Mouse (Mus musculus) ES-E14 (cell line): Measurements from ENCODE around the gene Serinc3. TPM values are rescaled to one million over a fixed set of nuclear protein-coding genes. Genes with fewer than 3 reads are reported as not detected.

Experiments
- DNase-seq: peaks from one replicate; pipeline ENCODE4 v3.0.0-alpha.2; 2013; ENCODE audit warnings: low read depth, low spot score
- H3K27ac ChIP-seq: 2 replicates; pipeline ENCODE4 v1.5.1; 2012; ENCODE audit warnings: low read depth, mild to moderate bottlenecking, low read length, moderate library complexity, mixed read lengths; ENCODE audit not compliant: poor library complexity, insufficient read depth, severe bottlenecking
- H3K36me3 ChIP-seq: 2 replicates; pipeline ENCODE4 v1.6.1; 2012; ENCODE audit warnings: mild to moderate bottlenecking, low read length, moderate library complexity, mixed read lengths; ENCODE audit not compliant: control insufficient read depth, poor library complexity, insufficient read depth, severe bottlenecking
- H3K4me1 ChIP-seq, 2 experiments: fragments of 150-350 bp in 1 of 2; sonication (generic) in 1 of 2; 2 replicates each; pipeline ENCODE4 v1.6.1; 2012; ENCODE audit warnings: low read length in 2 of 2, mild to moderate bottlenecking in 1 of 2, mixed read lengths in 1 of 2; ENCODE audit not compliant: control insufficient read depth in 2 of 2, insufficient read depth in 2 of 2, poor library complexity in 1 of 2
- H3K4me3 ChIP-seq, 2 experiments: fragments of 150-350 bp in 1 of 2; sonication (generic) in 1 of 2; 2 replicates each; pipeline ENCODE4 v1.5.1; 2012; ENCODE audit warnings: low read length in 2 of 2, low read depth in 1 of 2, mild to moderate bottlenecking in 1 of 2, mixed read lengths in 1 of 2; ENCODE audit not compliant: insufficient read depth in 1 of 2, poor library complexity in 1 of 2, severe bottlenecking in 1 of 2
- H3K9ac ChIP-seq: 2 replicates; pipeline ENCODE4 v1.6.1; 2012; ENCODE audit warnings: low read depth, mild to moderate bottlenecking, low read length, mixed read lengths; ENCODE audit not compliant: poor library complexity, insufficient read depth, severe bottlenecking
- H3K9me3 ChIP-seq: fragments of 150-350 bp; sonication (generic); 2 replicates; pipeline ENCODE4 v1.6.1; 2012; ENCODE audit warnings: low read depth, mild to moderate bottlenecking, low read length; ENCODE audit not compliant: control insufficient read depth, insufficient read depth
- CHD2 ChIP-seq: IDR thresholded peaks from 2 replicates; pipeline ENCODE4 v1.6.1; 2014; ENCODE audit warnings: mild to moderate bottlenecking, low read depth, low read length, inconsistent platforms
- HCFC1 ChIP-seq: IDR thresholded peaks from 2 replicates; pipeline ENCODE4 v1.6.1; 2012; ENCODE audit warnings: low read length, inconsistent platforms, borderline replicate concordance; ENCODE audit not compliant: insufficient read depth
- MAFK ChIP-seq: IDR thresholded peaks from 2 replicates; pipeline ENCODE4 v1.6.1; 2014; ENCODE audit warnings: mild to moderate bottlenecking, low read depth, low read length, inconsistent platforms; ENCODE audit not compliant: insufficient read depth
- ZC3H11A ChIP-seq: IDR thresholded peaks from 2 replicates; pipeline ENCODE4 v1.6.1; 2012; ENCODE audit warnings: low read depth, mild to moderate bottlenecking, inconsistent platforms, low read length, borderline replicate concordance
- ZNF384 ChIP-seq: IDR thresholded peaks from 2 replicates; pipeline ENCODE4 v1.6.1; 2012; ENCODE audit warnings: low read depth, low read length, inconsistent platforms
- in situ Hi-C, 2 experiments: fragments of 600-800 bp; cut with MboI; formaldehyde crosslinking; loops; one replicate each; pipeline ENCODE4 v1.15.1; 2025; ENCODE audit warnings: low sequenced_read_pairs in 2 of 2, inconsistent platforms in 1 of 2; ENCODE audit not compliant: unreplicated experiment in 2 of 2
- total RNA-seq: library from RNA; depleted of rRNA; stranded (reverse); fragments of 300-350 nt; gene quantifications from 2 replicates; pipeline ENCODE4 v1.2.3, GENCODE M21; 2012

Serinc3 gene
- total RNA-seq, 1 experiment = 59.3 TPM

DNA sequence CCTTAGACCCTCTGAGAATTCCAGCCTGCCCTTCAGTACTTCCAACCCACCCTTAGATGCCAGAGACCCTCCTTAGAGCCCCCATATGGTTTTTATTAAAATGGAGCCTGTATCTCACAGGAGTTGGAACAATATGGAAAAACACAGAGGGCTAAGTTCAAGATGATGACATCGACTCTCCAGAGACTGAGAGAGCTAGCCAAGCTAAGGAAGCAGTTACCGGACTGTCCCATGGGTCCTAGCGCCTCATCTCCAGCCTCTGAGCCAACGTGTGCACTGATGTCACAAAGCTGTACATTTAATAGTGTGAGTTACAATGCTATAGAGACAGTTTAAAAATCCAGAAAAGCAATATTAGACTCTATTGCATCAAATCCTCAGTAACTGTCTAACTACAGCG, 53.9 kb downstream of the Serinc3 start:
- no peaks in the 10 kb centered on the region for H3K36me3 ChIP-seq
- in situ Hi-C loops = no loop called here
- DNase-seq = no peak
- H3K4me1 ChIP-seq = peaks cover 0 to 3% of the 10 kb centered on the region in 2 experiments; a peak in 1 of 4 replicates
- H3K9me3 ChIP-seq = no peaks in the 10 kb centered on the region
- no peak overlapping the region for H3K9ac ChIP-seq
- H3K4me3 ChIP-seq = no peak overlapping the region
- TF ChIP-seq CHD2 (no peak), ZC3H11A (no peak), MAFK (no peak), HCFC1 (no peak), ZNF384 (no peak)
- H3K27ac ChIP-seq = no peak overlapping the region

DNA sequence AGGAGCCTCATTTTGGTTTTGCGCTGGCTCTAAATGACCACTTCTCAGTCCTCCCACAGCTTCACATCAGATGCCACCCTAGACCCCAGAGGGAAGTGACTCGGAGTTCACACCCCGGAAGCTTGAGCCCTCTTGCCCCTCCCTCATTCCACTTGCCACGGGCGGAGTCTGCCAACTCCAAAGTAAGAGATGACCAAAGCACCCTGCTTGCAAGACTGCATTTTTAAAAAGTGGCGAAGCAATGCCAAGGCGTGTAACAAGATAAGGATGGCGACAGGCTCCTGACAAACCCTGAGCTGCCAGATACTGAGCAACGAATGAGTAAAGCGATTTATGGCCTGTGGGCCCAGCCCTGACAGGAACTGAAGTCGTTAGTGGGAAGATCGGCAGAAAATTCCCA, 54.7 kb downstream of the Serinc3 start:
- Histone ChIP-seq H3K9me3 (no peaks in the 10 kb centered on the region), H3K9ac (no peak overlapping the region), H3K4me3 (no peak overlapping the region), H3K36me3 (no peaks in the 10 kb centered on the region), H3K4me1 (peaks cover 0 to 3% of the 10 kb centered on the region in 2 experiments; a peak in 1 of 4 replicates), H3K27ac (no peak overlapping the region)
- TF ChIP-seq MAFK = no peak
- TF ChIP-seq ZNF384 = no peak
- no peak for TF ChIP-seq CHD2
- TF ChIP-seq ZC3H11A = no peak
- no peak for TF ChIP-seq HCFC1
- in situ Hi-C loops = no loop called here
- DNase-seq = no peak

DNA sequence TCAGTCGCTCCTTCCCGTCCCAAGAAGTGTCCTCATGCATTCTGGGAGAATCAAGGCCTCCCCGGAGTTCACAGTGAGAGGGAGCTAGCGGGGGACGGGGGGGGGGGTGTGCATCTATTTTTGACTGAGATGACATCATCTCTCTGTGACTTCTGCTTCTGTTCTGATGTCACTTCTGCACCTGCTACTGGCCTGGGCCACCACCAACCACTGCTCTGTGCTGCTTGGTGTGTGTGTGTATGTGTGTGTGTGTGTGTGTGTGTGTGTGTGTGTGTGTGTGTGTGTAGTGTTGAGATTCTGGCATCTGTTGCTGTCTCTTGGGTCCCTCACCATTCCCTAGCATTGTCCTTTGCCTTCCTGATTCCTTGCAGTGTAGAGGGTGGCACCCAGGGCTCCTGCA, 57.4 kb downstream of the Serinc3 start:
- Histone ChIP-seq H3K36me3 (no peaks in the 10 kb centered on the region), H3K9me3 (no peaks in the 10 kb centered on the region), H3K9ac (no peak overlapping the region), H3K27ac (no peak overlapping the region), H3K4me1 (no peaks in the 10 kb centered on the region), H3K4me3 (no peak overlapping the region)
- in situ Hi-C loops = no loop called here
- TF ChIP-seq CHD2 (no peak), HCFC1 (no peak), MAFK (no peak), ZNF384 (no peak), ZC3H11A (no peak)
- DNase-seq = no peak

DNA sequence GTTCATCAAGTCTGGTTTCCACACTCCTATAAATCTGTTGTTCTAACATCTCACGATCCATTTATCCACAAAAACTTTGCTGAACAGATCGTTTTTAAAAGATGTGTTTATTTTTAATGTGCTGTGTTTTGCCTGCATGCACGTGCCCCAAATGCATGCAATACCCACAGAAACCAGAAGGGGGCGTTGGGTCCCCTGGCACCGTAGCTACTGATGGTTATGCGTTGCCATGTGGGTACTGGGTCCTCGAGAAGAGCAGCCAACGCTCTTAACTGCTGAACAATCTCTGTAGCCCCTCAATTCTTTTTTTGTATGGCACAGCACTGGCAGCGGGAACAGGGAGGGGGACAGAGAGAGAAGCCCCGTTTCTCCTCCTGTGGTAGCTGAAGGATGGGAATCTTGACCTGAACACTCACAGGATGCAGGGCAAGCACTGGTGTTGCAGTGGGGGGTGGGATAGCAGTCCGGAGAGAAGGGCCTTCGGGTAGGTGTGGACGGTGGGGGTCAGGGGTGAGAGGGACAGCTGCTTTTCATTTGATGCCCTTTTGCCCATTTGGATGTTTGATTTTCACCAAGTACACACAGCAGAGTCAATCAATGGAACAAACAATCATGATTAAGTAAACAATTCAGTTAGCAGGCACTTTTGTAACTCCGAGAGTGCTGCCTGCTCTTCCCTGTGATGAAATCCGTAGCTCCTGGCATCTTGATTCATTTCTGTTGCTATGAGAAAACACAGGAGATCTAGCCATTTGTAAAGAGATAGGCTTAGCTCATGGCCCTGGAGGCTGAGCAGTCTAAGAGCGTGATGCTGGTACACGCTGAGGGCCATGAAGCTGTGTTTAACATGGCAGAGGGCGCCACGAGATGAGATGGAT, 58.3 kb downstream of the Serinc3 start:
- TF ChIP-seq HCFC1 (no peak), CHD2 (no peak), ZC3H11A (no peak)
- Histone ChIP-seq H3K36me3 (no peaks in the 10 kb centered on the region), H3K4me1 (no peaks in the 10 kb centered on the region), H3K9me3 (no peaks in the 10 kb centered on the region), H3K27ac (no peak overlapping the region), H3K4me3 (no peak overlapping the region), H3K9ac (no peak overlapping the region)
- in situ Hi-C loops = no loop called here
- peak; percentile 41 for DNase-seq

DNA sequence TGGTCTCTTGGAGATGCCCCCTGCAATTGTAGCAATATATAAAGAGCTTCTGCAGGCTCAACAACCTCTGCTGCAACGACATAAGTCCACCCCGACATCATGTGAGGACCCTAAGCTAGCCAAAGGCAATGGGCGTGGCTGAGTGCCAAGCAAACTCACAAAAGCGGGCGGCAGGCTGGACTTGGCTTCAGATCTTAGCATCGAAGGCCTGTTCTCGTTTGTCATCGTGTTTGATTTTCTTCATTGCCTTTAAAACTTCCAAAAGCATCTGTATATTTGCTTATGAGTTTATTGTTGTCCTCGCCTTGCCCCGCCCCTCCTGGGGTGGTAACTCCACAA, 60.9 kb downstream of the Serinc3 start:
- no peaks in the 10 kb centered on the region for H3K36me3 ChIP-seq
- H3K9ac ChIP-seq = no peak overlapping the region
- H3K27ac ChIP-seq = no peak overlapping the region
- no peak overlapping the region for H3K4me3 ChIP-seq
- no peak for DNase-seq
- in situ Hi-C loops = no loop called here
- no peaks in the 10 kb centered on the region for H3K9me3 ChIP-seq
- H3K4me1 ChIP-seq = no peaks in the 10 kb centered on the region
- no peak for TF ChIP-seq HCFC1
